Mouse (Mus musculus): ENCODE data around the gene Amdhd2.

Amdhd2 gene

DNA sequence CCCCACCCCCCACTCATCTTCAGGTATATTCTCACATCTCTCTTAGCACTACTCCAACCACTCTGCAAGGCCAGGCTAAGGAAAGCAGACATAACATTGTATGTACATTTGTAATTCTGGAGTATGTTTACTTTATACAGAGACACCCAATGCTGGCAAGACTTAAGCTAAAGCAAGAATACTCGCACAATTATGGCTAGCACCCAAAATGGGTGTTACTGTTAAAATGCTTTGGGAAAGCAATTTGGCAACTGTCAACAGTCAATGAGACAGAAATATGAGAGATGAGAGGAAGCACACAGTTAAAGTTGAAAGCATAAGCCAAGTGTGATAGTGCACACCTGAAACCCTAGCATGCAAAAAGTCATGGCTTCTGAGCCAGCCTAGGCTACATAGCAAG, 52.3 kb downstream of the Amdhd2 start:
- in situ Hi-C loops (cut with MboI; ENCODE audit: low sequenced_read_pairs) = no loop called here

GRCm38 (mm10) chr17:24108896-24109295, 54.7 kb downstream of the Amdhd2 start:
- in situ Hi-C loops (cut with MboI; ENCODE audit: low sequenced_read_pairs) = no loop called here
